Mouse (Mus musculus): ENCODE measurements around the gene Tspan5.

DNA sequence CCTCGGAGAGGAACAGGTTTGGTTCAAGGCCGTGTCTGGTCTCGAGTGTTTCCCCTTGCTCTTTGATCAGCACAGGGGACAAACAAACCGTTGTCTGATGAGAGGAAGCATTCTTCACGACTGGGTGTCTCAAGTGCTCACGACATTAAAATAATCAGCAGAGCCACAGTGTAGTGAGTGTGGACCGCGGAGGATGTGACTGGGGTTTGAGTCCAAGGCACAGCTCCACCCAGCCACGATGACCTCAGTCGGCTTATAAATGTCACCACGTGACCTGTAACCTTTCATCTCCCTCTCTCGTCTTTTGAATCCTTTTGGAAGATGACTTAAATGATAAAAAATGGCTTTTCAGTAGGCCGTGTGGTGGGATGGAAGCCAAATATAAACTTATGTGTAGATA is 126.4 kb downstream of the Tspan5 start:
- TF ChIP-seq TAL1 (IDR thresholded peaks at IDR 0.05; ENCODE audit: low read length) (no peak), GATA1 (IDR thresholded peaks at IDR 0.05; ENCODE audit: low read length) (no peak)
